Mouse (Mus musculus): ENCODE results near the gene Suclg2.

Suclg2 gene

GRCm38 (mm10) chr6:95552339-95552950 is 166.2 kb downstream of the Suclg2 start:
- DNase-seq: no peak

- DNase-seq: no peak
These were observed 167.6 kb downstream of the Suclg2 start for GRCm38 (mm10) chr6:95551000-95551399.

- DNase-seq: peak in 1 of 2 experiments; percentile 6
These were observed 172.3 kb downstream of the Suclg2 start for GRCm38 (mm10) chr6:95546189-95546832.

- no peak for DNase-seq
These were observed 172.9 kb downstream of the Suclg2 start for GRCm38 (mm10) chr6:95545714-95546113.

- DNase-seq: no peak
These were observed 173.3 kb downstream of the Suclg2 start for GRCm38 (mm10) chr6:95545296-95545695.

GRCm38 (mm10) chr6:95535191-95535590 is 183.4 kb downstream of the Suclg2 start:
- DNase-seq: no peak

GRCm38 (mm10) chr6:95519846-95520245 is 198.8 kb downstream of the Suclg2 start:
- DNase-seq: no peak

- DNase-seq: no peak
These were observed 200.2 kb downstream of the Suclg2 start for GRCm38 (mm10) chr6:95518406-95518805.

- DNase-seq: no peak
These were observed 202.9 kb downstream of the Suclg2 start for GRCm38 (mm10) chr6:95515721-95516120.

GRCm38 (mm10) chr6:95514726-95515125 is 203.9 kb downstream of the Suclg2 start:
- no peak for DNase-seq

- DNase-seq: no peak
These were observed 206.9 kb downstream of the Suclg2 start for GRCm38 (mm10) chr6:95511689-95512088.

- no peak for DNase-seq
These were observed 217.8 kb downstream of the Suclg2 start for GRCm38 (mm10) chr6:95500771-95501170.

- DNase-seq: no peak
These were observed 219.0 kb downstream of the Suclg2 start for GRCm38 (mm10) chr6:95499639-95500038.

GRCm38 (mm10) chr6:95492216-95492956 is 226.2 kb downstream of the Suclg2 start:
- no peak for DNase-seq

- no peak for DNase-seq
These were observed 227.6 kb downstream of the Suclg2 start for GRCm38 (mm10) chr6:95491043-95491442.

- no peak for DNase-seq
These were observed 232.8 kb downstream of the Suclg2 start for GRCm38 (mm10) chr6:95485791-95486190.

GRCm38 (mm10) chr6:95484183-95484818 is 234.3 kb downstream of the Suclg2 start:
- DNase-seq: peak; percentile 6 to 45

- DNase-seq: no peak
These were observed 234.9 kb downstream of the Suclg2 start for GRCm38 (mm10) chr6:95483686-95484085.

GRCm38 (mm10) chr6:95483127-95483526 is 235.5 kb downstream of the Suclg2 start:
- DNase-seq: peak; percentile 7 to 54

- DNase-seq: no peak
These were observed 238.8 kb downstream of the Suclg2 start for GRCm38 (mm10) chr6:95479801-95480200.

- no peak for DNase-seq
These were observed 249.1 kb downstream of the Suclg2 start for GRCm38 (mm10) chr6:95469521-95469920.

- no peak for DNase-seq
These were observed 253.3 kb downstream of the Suclg2 start for GRCm38 (mm10) chr6:95465322-95465721.

- no peak for DNase-seq
These were observed 259.2 kb downstream of the Suclg2 start for GRCm38 (mm10) chr6:95459372-95459771.
